Mouse (Mus musculus) myocyte (in vitro differentiated cells): ENCODE measurements at regions not wholly inside any gene's neighbourhood (a gene's known extent, or its start where the extent isn't known, plus 50 kb on each side); places are given as distances from the start of the nearest gene placed in this dataset.
A peak's percentile ranks its signal among the peaks of the same experiment; 100 is the strongest.

Source experiments
- H3K27me3 ChIP-seq: one replicate; pipeline ENCODE4 v1.6.1; 2011; ENCODE audit not compliant: control insufficient read depth, insufficient read depth, insufficient read length
- H3K36me3 ChIP-seq: one replicate; pipeline ENCODE4 v1.6.1; 2011; ENCODE audit not compliant: control insufficient read depth, insufficient read depth
- H3K4me2 ChIP-seq: one replicate; pipeline ENCODE4 v1.6.1; 2011; ENCODE audit warnings: low read depth, control low read depth
- H3K4me3 ChIP-seq: one replicate; pipeline ENCODE4 v1.5.1; 2011; ENCODE audit warnings: mild to moderate bottlenecking, control low read depth, moderate library complexity
- H3K79me2 ChIP-seq: one replicate; pipeline ENCODE4 v1.6.1; 2011; ENCODE audit not compliant: control insufficient read depth, insufficient read depth
- H3ac ChIP-seq: one replicate; pipeline ENCODE4 v1.6.1; 2011; ENCODE audit not compliant: control insufficient read depth, insufficient read length
- CEBPB ChIP-seq: IDR thresholded peaks from 2 replicates; pipeline ENCODE4 v1.6.1; 2011; ENCODE audit warnings: mild to moderate bottlenecking, moderate library complexity; ENCODE audit not compliant: poor library complexity, insufficient read depth, severe bottlenecking
- E2F4 ChIP-seq: IDR thresholded peaks from one replicate; pipeline ENCODE4 v1.6.1; 2011; ENCODE audit warnings: mild to moderate bottlenecking, control low read depth, moderate library complexity; ENCODE audit not compliant: insufficient read depth
- MAX ChIP-seq: IDR thresholded peaks from one replicate; pipeline ENCODE4 v1.6.1; 2011; ENCODE audit warnings: low read depth, mild to moderate bottlenecking, control low read depth
- MYOD1 ChIP-seq, 3 experiments: IDR thresholded peaks; one replicate each; pipeline ENCODE4 v1.6.1; 2011; ENCODE audit warnings: control low read depth in 2 of 3, low read depth in 2 of 3, mild to moderate bottlenecking in 2 of 3, moderate library complexity in 1 of 3; ENCODE audit not compliant: insufficient read length in 2 of 3, control insufficient read depth in 1 of 3
- MYOG ChIP-seq, 3 experiments: IDR thresholded peaks; one replicate each; pipeline ENCODE4 v1.6.1; 2011; ENCODE audit warnings: control low read depth in 2 of 3, low read depth in 2 of 3, mild to moderate bottlenecking in 2 of 3; ENCODE audit not compliant: insufficient read length in 2 of 3, control insufficient read depth in 1 of 3, insufficient read depth in 1 of 3
- POLR2A ChIP-seq: IDR thresholded peaks from one replicate; pipeline ENCODE4 v1.6.1; 2011; ENCODE audit warnings: low read depth, mild to moderate bottlenecking, control low read depth, moderate library complexity; ENCODE audit not compliant: insufficient read length
- POLR2AphosphoS2 ChIP-seq: IDR thresholded peaks from one replicate; pipeline ENCODE4 v1.6.1; 2011; ENCODE audit warnings: low read depth, control low read depth; ENCODE audit not compliant: insufficient read length
- REST ChIP-seq: IDR thresholded peaks from one replicate; pipeline ENCODE4 v1.6.1; 2011; ENCODE audit warnings: mild to moderate bottlenecking, control low read depth, moderate library complexity; ENCODE audit not compliant: insufficient read depth, insufficient read length
- SRF ChIP-seq: IDR thresholded peaks from one replicate; pipeline ENCODE4 v1.6.1; 2011; ENCODE audit warnings: low read depth; ENCODE audit not compliant: control insufficient read depth, insufficient read length
- TCF12 ChIP-seq: IDR thresholded peaks from one replicate; pipeline ENCODE4 v1.6.1; 2011; ENCODE audit warnings: mild to moderate bottlenecking, control low read depth; ENCODE audit not compliant: poor library complexity, insufficient read depth, severe bottlenecking
- TCF3 ChIP-seq: IDR thresholded peaks from one replicate; pipeline ENCODE4 v1.6.1; 2011; ENCODE audit warnings: low read depth, control low read depth; ENCODE audit not compliant: insufficient read length
- USF1 ChIP-seq: IDR thresholded peaks from one replicate; pipeline ENCODE4 v1.6.1; 2011; ENCODE audit warnings: low read depth, mild to moderate bottlenecking, control low read depth, moderate library complexity

GRCm38 (mm10) chr1:177372066-177372465 lies 70.1 kb upstream of the Zbtb18 start:
- no peak for TF ChIP-seq MAX
- no peak for TF ChIP-seq SRF
- no peak for TF ChIP-seq CEBPB
- TF ChIP-seq E2F4 = no peak
- no peaks in the 10 kb centered on the region for H3K79me2 ChIP-seq
- H3K27me3 ChIP-seq = peaks cover 8% of the 10 kb centered on the region
- H3K4me3 ChIP-seq = no peak overlapping the region
- no peak overlapping the region for H3K4me2 ChIP-seq
- no peaks in the 10 kb centered on the region for H3K36me3 ChIP-seq
- H3ac ChIP-seq = no peak overlapping the region

GRCm38 (mm10) chr1:177367864-177368610 lies 74.1 kb upstream of the Zbtb18 start:
- Histone ChIP-seq H3K36me3 (no peaks in the 10 kb centered on the region), H3ac (no peak overlapping the region), H3K4me3 (no peak overlapping the region), H3K79me2 (no peaks in the 10 kb centered on the region), H3K27me3 (peaks cover 5% of the 10 kb centered on the region), H3K4me2 (no peak overlapping the region)
- TF ChIP-seq USF1 = no peak
- no peak for TF ChIP-seq REST
- no peak for TF ChIP-seq SRF
- no peak for TF ChIP-seq POLR2A
- TF ChIP-seq TCF3 = no peak
- TF ChIP-seq E2F4 = no peak
- TF ChIP-seq MYOG (IDR thresholded peaks at IDR 0.05; ENCODE audit: control insufficient read depth in 1 of 3, insufficient read depth in 1 of 3, insufficient read length in 2 of 3, low read depth in 2 of 3) = no peak
- TF ChIP-seq POLR2AphosphoS2 = no peak
- TF ChIP-seq MAX = no peak
- TF ChIP-seq TCF12 = no peak
- TF ChIP-seq CEBPB = no peak
- no peak for TF ChIP-seq MYOD1 (IDR thresholded peaks at IDR 0.05; ENCODE audit: control insufficient read depth in 1 of 3, insufficient read length in 2 of 3, low read depth in 2 of 3)

- Histone ChIP-seq H3K79me2 (no peaks in the 10 kb centered on the region), H3K4me2 (no peak overlapping the region), H3K36me3 (no peaks in the 10 kb centered on the region), H3ac (no peak overlapping the region), H3K4me3 (no peak overlapping the region), H3K27me3 (peaks cover 5% of the 10 kb centered on the region)
- TF ChIP-seq POLR2A (no peak), MAX (no peak), USF1 (no peak), CEBPB (no peak), POLR2AphosphoS2 (no peak), TCF3 (no peak), MYOD1 (IDR thresholded peaks at IDR 0.05; ENCODE audit: control insufficient read depth in 1 of 3, insufficient read length in 2 of 3, low read depth in 2 of 3) (no peak), E2F4 (no peak), MYOG (IDR thresholded peaks at IDR 0.05; ENCODE audit: control insufficient read depth in 1 of 3, insufficient read depth in 1 of 3, insufficient read length in 2 of 3, low read depth in 2 of 3) (no peak), SRF (no peak), REST (no peak), TCF12 (no peak)
Observed at GRCm38 (mm10) chr1:177366914-177367313, 75.2 kb upstream of the Zbtb18 start.

GRCm38 (mm10) chr1:177366475-177366874 lies 75.7 kb upstream of the Zbtb18 start:
- no peaks in the 10 kb centered on the region for H3K79me2 ChIP-seq
- H3K4me3 ChIP-seq = no peak overlapping the region
- no peaks in the 10 kb centered on the region for H3K36me3 ChIP-seq
- peaks cover 5% of the 10 kb centered on the region for H3K27me3 ChIP-seq
- no peak for TF ChIP-seq TCF12
- TF ChIP-seq CEBPB = no peak
- no peak for TF ChIP-seq MYOD1 (IDR thresholded peaks at IDR 0.05; ENCODE audit: control insufficient read depth in 1 of 3, insufficient read length in 2 of 3, low read depth in 2 of 3)
- TF ChIP-seq USF1 = no peak
- no peak for TF ChIP-seq SRF
- TF ChIP-seq MYOG (IDR thresholded peaks at IDR 0.05; ENCODE audit: control insufficient read depth in 1 of 3, insufficient read depth in 1 of 3, insufficient read length in 2 of 3, low read depth in 2 of 3) = no peak
- TF ChIP-seq E2F4 = no peak
- TF ChIP-seq REST = no peak
- TF ChIP-seq POLR2A = no peak
- no peak for TF ChIP-seq MAX
- TF ChIP-seq TCF3 = no peak
- TF ChIP-seq POLR2AphosphoS2 = no peak
- H3K4me2 ChIP-seq = no peak overlapping the region
- no peak overlapping the region for H3ac ChIP-seq

GRCm38 (mm10) chr1:177364355-177364754 lies 77.8 kb upstream of the Zbtb18 start:
- Histone ChIP-seq H3K36me3 (no peaks in the 10 kb centered on the region), H3K4me3 (no peak overlapping the region), H3K27me3 (no peaks in the 10 kb centered on the region), H3ac (no peak overlapping the region), H3K4me2 (peak overlapping the region; percentile 24), H3K79me2 (no peaks in the 10 kb centered on the region)
- TF ChIP-seq POLR2AphosphoS2 (no peak), REST (no peak), USF1 (no peak), CEBPB (no peak), MYOG (IDR thresholded peaks at IDR 0.05; ENCODE audit: control insufficient read depth in 1 of 3, insufficient read depth in 1 of 3, insufficient read length in 2 of 3, low read depth in 2 of 3) (peak; percentile 24 to 80 (median 55)), SRF (no peak), MAX (no peak), TCF3 (peak; percentile 23), TCF12 (no peak), E2F4 (no peak), POLR2A (no peak), MYOD1 (IDR thresholded peaks at IDR 0.05; ENCODE audit: control insufficient read depth in 1 of 3, insufficient read length in 2 of 3, low read depth in 2 of 3) (peak in 2 of 3 experiments; percentile 52 to 75)
